Mouse (Mus musculus): ENCODE data around the gene Drd3. TPM values are rescaled to one million over a fixed set of nuclear protein-coding genes. Genes with fewer than 3 reads are reported as not detected.

Gene Drd3
- polyA plus RNA-seq, 1 experiment = 0.26 TPM

- Histone ChIP-seq H3K4me1 (ENCODE audit: control insufficient read depth, insufficient read depth, low read length) (no peaks in the 10 kb centered on the region; the same call in 1 of the 2 replicates), H3K27me3 (ENCODE audit: control insufficient read depth, insufficient read depth, low read length) (no peaks in the 10 kb centered on the region), H3K4me3 (replicated peaks; ENCODE audit: insufficient read depth, low read depth, low read length) (no peak overlapping the region), H3K27ac (ENCODE audit: insufficient read depth, low read length) (no peak overlapping the region)
- 90% methylated on average over 8 of the region's 8 CpGs for WGBS
- DNase-seq = no peak
- TF ChIP-seq CTCF (IDR thresholded peaks at IDR 0.05; ENCODE audit: borderline replicate concordance, insufficient read depth, low read depth, low read length) (no peak), POLR2A (IDR thresholded peaks at IDR 0.05; ENCODE audit: borderline replicate concordance, insufficient read depth, low read length) (no peak)
Measured at GRCm38 (mm10) chr16:43729506-43730221, 24.2 kb upstream of the Drd3 start.

- no peak overlapping the region for H3K27ac ChIP-seq (ENCODE audit: insufficient read depth, low read length)
- H3K27me3 ChIP-seq (ENCODE audit: control insufficient read depth, insufficient read depth, low read length) = no peaks in the 10 kb centered on the region
- H3K4me3 ChIP-seq (replicated peaks; ENCODE audit: insufficient read depth, low read depth, low read length) = no peak overlapping the region
- TF ChIP-seq POLR2A (IDR thresholded peaks at IDR 0.05; ENCODE audit: borderline replicate concordance, insufficient read depth, low read length) (no peak), CTCF (IDR thresholded peaks at IDR 0.05; ENCODE audit: borderline replicate concordance, insufficient read depth, low read depth, low read length) (no peak)
- 83% methylated on average over 4 of the region's 4 CpGs for WGBS
- no peaks in the 10 kb centered on the region; the same call in 1 of the 2 replicates for H3K4me1 ChIP-seq (ENCODE audit: control insufficient read depth, insufficient read depth, low read length)
- DNase-seq = no peak
Measured at GRCm38 (mm10) chr16:43730281-43730680, 23.5 kb upstream of the Drd3 start.

GRCm38 (mm10) chr16:43732496-43732895 lies 21.3 kb upstream of the Drd3 start:
- Histone ChIP-seq H3K27ac (ENCODE audit: insufficient read depth, low read length) (no peak overlapping the region), H3K4me3 (replicated peaks; ENCODE audit: insufficient read depth, low read depth, low read length) (no peak overlapping the region), H3K27me3 (ENCODE audit: control insufficient read depth, insufficient read depth, low read length) (no peaks in the 10 kb centered on the region), H3K4me1 (ENCODE audit: control insufficient read depth, insufficient read depth, low read length) (no peaks in the 10 kb centered on the region; the same call in 1 of the 2 replicates)
- WGBS = 12% methylated on average over 10 of the region's 10 CpGs
- DNase-seq = no peak
- TF ChIP-seq POLR2A (IDR thresholded peaks at IDR 0.05; ENCODE audit: borderline replicate concordance, insufficient read depth, low read length) (no peak), CTCF (IDR thresholded peaks at IDR 0.05; ENCODE audit: borderline replicate concordance, insufficient read depth, low read depth, low read length) (no peak)

GRCm38 (mm10) chr16:43732900-43733299 lies 20.9 kb upstream of the Drd3 start:
- no peak overlapping the region for H3K4me3 ChIP-seq (replicated peaks; ENCODE audit: insufficient read depth, low read depth, low read length)
- no peak overlapping the region for H3K27ac ChIP-seq (ENCODE audit: insufficient read depth, low read length)
- 73% methylated on average over 5 of the region's 5 CpGs for WGBS

GRCm38 (mm10) chr16:43737933-43738332 lies 15.9 kb upstream of the Drd3 start:
- Histone ChIP-seq H3K27me3 (ENCODE audit: control insufficient read depth, insufficient read depth, low read length) (no peaks in the 10 kb centered on the region), H3K4me3 (replicated peaks; ENCODE audit: insufficient read depth, low read depth, low read length) (no peak overlapping the region), H3K4me1 (ENCODE audit: control insufficient read depth, insufficient read depth, low read length) (no peaks in the 10 kb centered on the region), H3K27ac (ENCODE audit: insufficient read depth, low read length) (no peak overlapping the region)
- TF ChIP-seq POLR2A (IDR thresholded peaks at IDR 0.05; ENCODE audit: borderline replicate concordance, insufficient read depth, low read length) (no peak), CTCF (IDR thresholded peaks at IDR 0.05; ENCODE audit: borderline replicate concordance, insufficient read depth, low read depth, low read length) (no peak)
- 35% methylated on average over 4 of the region's 4 CpGs for WGBS
- no peak for DNase-seq

More at GRCm38 (mm10) chr16:43732900-43733299, 20.9 kb upstream of the Drd3 start:
- DNase-seq = no peak
- Histone ChIP-seq H3K4me1 (ENCODE audit: control insufficient read depth, insufficient read depth, low read length) (no peaks in the 10 kb centered on the region; the same call in 1 of the 2 replicates), H3K27me3 (ENCODE audit: control insufficient read depth, insufficient read depth, low read length) (no peaks in the 10 kb centered on the region)
- TF ChIP-seq POLR2A (IDR thresholded peaks at IDR 0.05; ENCODE audit: borderline replicate concordance, insufficient read depth, low read length) (no peak), CTCF (IDR thresholded peaks at IDR 0.05; ENCODE audit: borderline replicate concordance, insufficient read depth, low read depth, low read length) (no peak)

GRCm38 (mm10) chr16:43740936-43741335 lies 12.9 kb upstream of the Drd3 start:
- no peaks in the 10 kb centered on the region for H3K4me1 ChIP-seq (ENCODE audit: control insufficient read depth, insufficient read depth, low read length)
- WGBS = 71% methylated on average over 2 of the region's 2 CpGs
- H3K27me3 ChIP-seq (ENCODE audit: control insufficient read depth, insufficient read depth, low read length) = no peaks in the 10 kb centered on the region
- no peak for DNase-seq
- H3K4me3 ChIP-seq (replicated peaks; ENCODE audit: insufficient read depth, low read depth, low read length) = no peak overlapping the region
- H3K27ac ChIP-seq (ENCODE audit: insufficient read depth, low read length) = no peak overlapping the region
- TF ChIP-seq POLR2A (IDR thresholded peaks at IDR 0.05; ENCODE audit: borderline replicate concordance, insufficient read depth, low read length) = no peak
- TF ChIP-seq CTCF (IDR thresholded peaks at IDR 0.05; ENCODE audit: borderline replicate concordance, insufficient read depth, low read depth, low read length) = no peak

- Histone ChIP-seq H3K27ac (ENCODE audit: insufficient read depth, low read length) (no peak overlapping the region), H3K4me1 (ENCODE audit: control insufficient read depth, insufficient read depth, low read length) (no peaks in the 10 kb centered on the region), H3K27me3 (ENCODE audit: control insufficient read depth, insufficient read depth, low read length) (no peaks in the 10 kb centered on the region), H3K4me3 (replicated peaks; ENCODE audit: insufficient read depth, low read depth, low read length) (no peak overlapping the region)
- TF ChIP-seq POLR2A (IDR thresholded peaks at IDR 0.05; ENCODE audit: borderline replicate concordance, insufficient read depth, low read length) (no peak), CTCF (IDR thresholded peaks at IDR 0.05; ENCODE audit: borderline replicate concordance, insufficient read depth, low read depth, low read length) (no peak)
- no peak for DNase-seq
- 90% methylated on average over 2 of the region's 2 CpGs for WGBS
Measured at GRCm38 (mm10) chr16:43748424-43748823, 5.4 kb upstream of the Drd3 start.

GRCm38 (mm10) chr16:43752900-43753299 lies 926 bp upstream of the Drd3 start:
- H3K4me1 ChIP-seq (ENCODE audit: control insufficient read depth, insufficient read depth, low read length) = no peaks in the 10 kb centered on the region
- no peak overlapping the region for H3K4me3 ChIP-seq (replicated peaks; ENCODE audit: insufficient read depth, low read depth, low read length)
- TF ChIP-seq POLR2A (IDR thresholded peaks at IDR 0.05; ENCODE audit: borderline replicate concordance, insufficient read depth, low read length) = no peak
- no peak for TF ChIP-seq CTCF (IDR thresholded peaks at IDR 0.05; ENCODE audit: borderline replicate concordance, insufficient read depth, low read depth, low read length)
- H3K27me3 ChIP-seq (ENCODE audit: control insufficient read depth, insufficient read depth, low read length) = no peaks in the 10 kb centered on the region
- no peak for DNase-seq
- H3K27ac ChIP-seq (ENCODE audit: insufficient read depth, low read length) = no peak overlapping the region
- 79% methylated on average over 8 of the region's 8 CpGs for WGBS

Measured in cerebellum, adult 2 months (tissue).